Mouse (Mus musculus): ENCODE data around the gene Minpp1. TPM values are rescaled to one million over a fixed set of nuclear protein-coding genes. Genes with fewer than 3 reads are reported as not detected.
"Not testable (repeated sequence)": the region's sequence is repeated elsewhere in the genome, so short reads cannot be mapped to it uniquely, and the experiment has no call there.

Gene Minpp1
- 10 to 100 TPM; 13.7 to 16.0 TPM for total RNA-seq (2021)
- long read RNA-seq, experiment 1, transcript Minpp1-201 (5 exons, 2,613 nt): major isoform, 29 of 30 reads
- long read RNA-seq, experiment 1, partial matches to known transcripts: 0 of 30 reads
- long read RNA-seq, experiment 1, other reads (novel, unspliced or antisense): 1 of 30 reads
- long read RNA-seq, experiment 2, transcript Minpp1-201 (5 exons, 2,613 nt): major isoform, 38 of 46 reads
- long read RNA-seq, experiment 2, partial matches to known transcripts: 3 of 46 reads
- long read RNA-seq, experiment 2, other reads (novel, unspliced or antisense): 5 of 46 reads

GRCm38 (mm10) chr19:32485681-32486105, at the start of gene Minpp1:
Minpp1 (plus strand) TSS chr19:32485769.
- DNase-seq: peak; percentile 83

- no peak for DNase-seq
Measured at GRCm38 (mm10) chr19:32439356-32439755, 46.2 kb upstream of the Minpp1 start.

GRCm38 (mm10) chr19:32441568-32441967, 44.0 kb upstream of the Minpp1 start:
- DNase-seq: no peak

- no peak for DNase-seq
Measured at GRCm38 (mm10) chr19:32448931-32449330, 36.6 kb upstream of the Minpp1 start.

GRCm38 (mm10) chr19:32452231-32452630, 33.3 kb upstream of the Minpp1 start:
- DNase-seq: no peak

- DNase-seq: no peak
Measured at GRCm38 (mm10) chr19:32456744-32457143, 28.8 kb upstream of the Minpp1 start.

- DNase-seq: not testable (repeated sequence)
Measured at GRCm38 (mm10) chr19:32457631-32458030, 27.9 kb upstream of the Minpp1 start.

GRCm38 (mm10) chr19:32463037-32463436, 22.5 kb upstream of the Minpp1 start:
- DNase-seq: no peak

GRCm38 (mm10) chr19:32465228-32465627, 20.3 kb upstream of the Minpp1 start:
- DNase-seq: no peak

GRCm38 (mm10) chr19:32466478-32466877, 19.1 kb upstream of the Minpp1 start, which contains the start of gene Rpl9-ps6:
Rpl9-ps6 (minus strand) TSS chr19:32466578.
- DNase-seq: no peak

GRCm38 (mm10) chr19:32467325-32467724, 18.2 kb upstream of the Minpp1 start:
- no peak for DNase-seq

- no peak for DNase-seq
Measured at GRCm38 (mm10) chr19:32470059-32470497, 15.5 kb upstream of the Minpp1 start.

- no peak for DNase-seq
Measured at GRCm38 (mm10) chr19:32470570-32471263, 14.9 kb upstream of the Minpp1 start.

GRCm38 (mm10) chr19:32476016-32476711, 9.4 kb upstream of the Minpp1 start:
- no peak for DNase-seq

GRCm38 (mm10) chr19:32476712-32477052, 8.9 kb upstream of the Minpp1 start:
- no peak for DNase-seq

GRCm38 (mm10) chr19:32480255-32480654, 5.3 kb upstream of the Minpp1 start:
- no peak for DNase-seq

GRCm38 (mm10) chr19:32480791-32481442, 4.7 kb upstream of the Minpp1 start:
- no peak for DNase-seq

GRCm38 (mm10) chr19:32481511-32481910, 4.1 kb upstream of the Minpp1 start:
- DNase-seq: no peak

- no peak for DNase-seq
Measured at GRCm38 (mm10) chr19:32484941-32485660, 468 bp upstream of the Minpp1 start.

GRCm38 (mm10) chr19:32486106-32486724, 646 bp downstream of the Minpp1 start:
- peak; percentile 59 for DNase-seq

GRCm38 (mm10) chr19:32487595-32488255, 2.2 kb downstream of the Minpp1 start:
- DNase-seq: no peak

All from gastrocnemius, postnatal 25 days (tissue).